Mouse (Mus musculus): Measurements from ENCODE around the gene Pbx1.

GRCm38 (mm10) chr1:168386159-168386558 is 45.9 kb downstream of the Pbx1 start:
- TF ChIP-seq ZKSCAN1 (IDR thresholded peaks at IDR 0.05; ENCODE audit: low read depth, low read length) (no peak), MYC (IDR thresholded peaks at IDR 0.05; ENCODE audit: low read depth, low read length) (no peak), BHLHE40 (IDR thresholded peaks at IDR 0.05; ENCODE audit: borderline replicate concordance, low read depth, low read length) (no peak), CTCF (IDR thresholded peaks at IDR 0.05 in 2 of 3, conservative IDR thresholded peaks at IDR 0.05 in 1 of 3; ENCODE audit: control insufficient read depth in 1 of 3, insufficient read depth in 1 of 3, low read depth in 2 of 3, low read length in 3 of 3, poor library complexity in 1 of 3, severe bottlenecking in 1 of 3) (no peak), POLR2A (IDR thresholded peaks at IDR 0.05; ENCODE audit: control insufficient read depth in 1 of 2, insufficient read depth in 1 of 2, low read depth in 1 of 2, low read length in 2 of 2, poor library complexity in 1 of 2) (no peak), ZMIZ1 (IDR thresholded peaks at IDR 0.05; ENCODE audit: low read depth, low read length) (no peak)

Data from MEL (cell line).